Mouse (Mus musculus) MEL (cell line): ENCODE results near the gene Zp3. TPM values are rescaled to one million over a fixed set of nuclear protein-coding genes. Genes with fewer than 3 reads are reported as not detected.

Experiments
- DNase-seq: peaks from one replicate; pipeline ENCODE4 v3.0.0; 2011; ENCODE audit warnings: low read depth, low spot score
- H3K27ac ChIP-seq: 2 replicates; pipeline ENCODE4 v1.5.1; 2012; ENCODE audit warnings: low read depth, mild to moderate bottlenecking, control low read depth, low read length, moderate library complexity; ENCODE audit not compliant: control insufficient read depth
- H3K27me3 ChIP-seq, 2 experiments: fragments of 150-350 bp in 1 of 2; sonication (generic) in 1 of 2; 2 replicates each; pipeline ENCODE4 v1.6.1; 2012; ENCODE audit warnings: low read length in 2 of 2, mild to moderate bottlenecking in 2 of 2, improper control_type of control experiment in 1 of 2, moderate library complexity in 1 of 2; ENCODE audit not compliant: insufficient read depth in 2 of 2, control insufficient read depth in 1 of 2
- H3K36me3 ChIP-seq, 2 experiments: 2 replicates each; pipeline ENCODE4 v1.6.1; 2012 to 2014; ENCODE audit warnings: low read length in 2 of 2, improper control_type of control experiment in 1 of 2, inconsistent platforms in 1 of 2, mild to moderate bottlenecking in 1 of 2; ENCODE audit not compliant: insufficient read depth in 2 of 2, control insufficient read depth in 1 of 2
- H3K4me1 ChIP-seq, 2 experiments: fragments of 150-350 bp in 1 of 2; sonication (generic) in 1 of 2; 2 replicates each; pipeline ENCODE4 v1.6.1; 2012; ENCODE audit warnings: low read length in 2 of 2, improper control_type of control experiment in 1 of 2, mild to moderate bottlenecking in 1 of 2; ENCODE audit not compliant: insufficient read depth in 2 of 2, control insufficient read depth in 1 of 2
- H3K4me3 ChIP-seq, 2 experiments: fragments of 150-350 bp in 1 of 2; sonication (generic) in 1 of 2; 2 replicates each; pipeline ENCODE4 v1.5.1; 2012; ENCODE audit warnings: low read depth in 2 of 2, low read length in 2 of 2, mild to moderate bottlenecking in 2 of 2, moderate library complexity in 2 of 2, control low read depth in 1 of 2, improper control_type of control experiment in 1 of 2; ENCODE audit not compliant: control insufficient read depth in 1 of 2, insufficient read depth in 1 of 2
- H3K79me2 ChIP-seq: 2 replicates; pipeline ENCODE4 v1.6.1; 2012; ENCODE audit warnings: mild to moderate bottlenecking, low read length, moderate library complexity; ENCODE audit not compliant: control insufficient read depth, poor library complexity, insufficient read depth
- H3K9ac ChIP-seq: 2 replicates; pipeline ENCODE4 v1.6.1; 2012; ENCODE audit warnings: low read depth, mild to moderate bottlenecking, control low read depth, low read length, moderate library complexity; ENCODE audit not compliant: control insufficient read depth, poor library complexity, severe bottlenecking
- H3K9me3 ChIP-seq: fragments of 150-350 bp; sonication (generic); replicated peaks from 2 replicates; pipeline ENCODE4 v1.6.1; 2012; ENCODE audit warnings: mild to moderate bottlenecking, low read length, improper control_type of control experiment, moderate library complexity; ENCODE audit not compliant: insufficient read depth
- CTCF ChIP-seq, 3 experiments: IDR thresholded peaks in 2 of 3; conservative IDR thresholded peaks in 1 of 3; 2 replicates each; pipeline ENCODE4 v1.5.1; 2011 to 2012; ENCODE audit warnings: low read length in 3 of 3, low read depth in 2 of 3, mild to moderate bottlenecking in 2 of 3, improper control_type of control experiment in 1 of 3, inconsistent platforms in 1 of 3, mixed read lengths in 1 of 3, moderate library complexity in 1 of 3; ENCODE audit not compliant: control insufficient read depth in 1 of 3, insufficient read depth in 1 of 3, poor library complexity in 1 of 3, severe bottlenecking in 1 of 3
- EP300 ChIP-seq, 2 experiments: IDR thresholded peaks; 2 replicates each; pipeline ENCODE4 v1.6.1; 2011; ENCODE audit warnings: improper control_type of control experiment in 2 of 2, low read length in 2 of 2, low read depth in 1 of 2, mild to moderate bottlenecking in 1 of 2
- JUND ChIP-seq: IDR thresholded peaks from 2 replicates; pipeline ENCODE4 v1.6.1; 2011; ENCODE audit warnings: low read depth, mild to moderate bottlenecking, improper control_type of control experiment, low read length
- MAFK ChIP-seq: IDR thresholded peaks from 2 replicates; pipeline ENCODE4 v1.6.1; 2011; ENCODE audit warnings: low read depth, mild to moderate bottlenecking, low read length, improper control_type of control experiment, borderline replicate concordance
- MAX ChIP-seq: IDR thresholded peaks from 2 replicates; pipeline ENCODE4 v1.6.1; 2011; ENCODE audit warnings: low read length, improper control_type of control experiment
- MYC ChIP-seq: IDR thresholded peaks from 2 replicates; pipeline ENCODE4 v1.6.1; 2011; ENCODE audit warnings: low read depth, mild to moderate bottlenecking, low read length, improper control_type of control experiment, moderate library complexity
- NELFE ChIP-seq: IDR thresholded peaks from 2 replicates; pipeline ENCODE4 v1.6.1; 2011; ENCODE audit warnings: low read depth, low read length, improper control_type of control experiment
- POLR2A ChIP-seq, 2 experiments: IDR thresholded peaks; 2 replicates each; pipeline ENCODE4 v1.6.1; 2011 to 2012; ENCODE audit warnings: low read length in 2 of 2, mild to moderate bottlenecking in 2 of 2, control low read depth in 1 of 2, improper control_type of control experiment in 1 of 2, low read depth in 1 of 2, moderate library complexity in 1 of 2; ENCODE audit not compliant: control insufficient read depth in 1 of 2, insufficient read depth in 1 of 2, poor library complexity in 1 of 2
- POLR2AphosphoS5 ChIP-seq: IDR thresholded peaks from 2 replicates; pipeline ENCODE4 v1.6.1; 2012; ENCODE audit warnings: low read depth, borderline replicate concordance, mild to moderate bottlenecking, inconsistent platforms, low read length, moderate library complexity, mixed read lengths
- SMC3 ChIP-seq: IDR thresholded peaks from 2 replicates; pipeline ENCODE4 v1.6.1; 2011; ENCODE audit warnings: low read depth, low read length, improper control_type of control experiment
- TAL1 ChIP-seq: IDR thresholded peaks from 2 replicates; pipeline ENCODE4 v1.6.1; 2012; ENCODE audit warnings: mild to moderate bottlenecking, inconsistent platforms, low read length, moderate library complexity, mixed read lengths
- TBP ChIP-seq: IDR thresholded peaks from 2 replicates; pipeline ENCODE4 v1.8.0; 2011; ENCODE audit warnings: low read depth, low read length, improper control_type of control experiment
- TCF12 ChIP-seq: IDR thresholded peaks from 2 replicates; pipeline ENCODE4 v1.6.1; 2014; ENCODE audit warnings: low read depth, mild to moderate bottlenecking, inconsistent platforms, low read length, improper control_type of control experiment, moderate library complexity
- USF1 ChIP-seq: IDR thresholded peaks from 2 replicates; pipeline ENCODE4 v1.6.1; 2014; ENCODE audit warnings: low read depth, mild to moderate bottlenecking, inconsistent platforms, low read length, improper control_type of control experiment, moderate library complexity
- ZKSCAN1 ChIP-seq: IDR thresholded peaks from 2 replicates; pipeline ENCODE4 v1.6.1; 2012; ENCODE audit warnings: low read depth, mild to moderate bottlenecking, inconsistent platforms, low read length, improper control_type of control experiment, moderate library complexity
- polyA plus RNA-seq, 2 experiments: library from polyadenylated mRNA; stranded (reverse) in 1 of 2; unstranded in 1 of 2; fragments of >175 nt in 1 of 2; fragments of >200 nt in 1 of 2; gene quantifications; 2 replicates each; pipeline versions ENCODE4 v1.2.1 to v1.2.4; 2012; ENCODE audit warnings: low replicate concordance in 2 of 2, low read depth in 1 of 2; ENCODE audit not compliant: insufficient read length in 2 of 2, insufficient read depth in 1 of 2, missing spikeins in 1 of 2
- total RNA-seq: library from RNA; depleted of rRNA; stranded (reverse); fragments of 300-350 nt; gene quantifications from 2 replicates; pipeline ENCODE4 v1.2.3, GENCODE M21; 2012

Gene Zp3
- total and polyA plus RNA-seq, 3 experiments = not detected

GRCm38 (mm10) chr5:135934481-135935175, 45.3 kb upstream of the Zp3 start, which contains the start of gene Ywhag (continued):
- peak; percentile 70 for TF ChIP-seq TCF12

- peak; percentile 39; the same call in 1 of the 2 replicates for TF ChIP-seq TBP
- TF ChIP-seq EP300 (IDR thresholded peaks at IDR 0.05; ENCODE audit: low read depth in 1 of 2, low read length in 2 of 2) = peak in 1 of 2 experiments; percentile 2; a peak in 1 of 4 replicates
- no peak for TF ChIP-seq MYC
- TF ChIP-seq ZKSCAN1 = no peak
- TF ChIP-seq POLR2A (IDR thresholded peaks at IDR 0.05; ENCODE audit: control insufficient read depth in 1 of 2, insufficient read depth in 1 of 2, low read depth in 1 of 2, low read length in 2 of 2, poor library complexity in 1 of 2) = no peak; a peak in 1 of 4 replicates
- peak; percentile 34; the same call in 1 of the 2 replicates for TF ChIP-seq NELFE
- no peak for TF ChIP-seq SMC3
- no peak for TF ChIP-seq CTCF (IDR thresholded peaks at IDR 0.05 in 2 of 3, conservative IDR thresholded peaks at IDR 0.05 in 1 of 3; ENCODE audit: control insufficient read depth in 1 of 3, insufficient read depth in 1 of 3, low read depth in 2 of 3, low read length in 3 of 3, poor library complexity in 1 of 3, severe bottlenecking in 1 of 3)
- no peak for TF ChIP-seq MAX
- TF ChIP-seq, all 39 proteins: peak for 3
- peak overlapping the region; percentile 49 to 70 for H3K4me3 ChIP-seq
- peaks cover 4 to 24% of the 10 kb centered on the region in 2 experiments for H3K4me1 ChIP-seq
- peak overlapping the region; percentile 92 for H3K27ac ChIP-seq
- peak overlapping the region; percentile 92 for H3K9ac ChIP-seq
- DNase-seq = no peak
- H3K9me3 ChIP-seq = no peaks in the 10 kb centered on the region
- no peaks in the 10 kb centered on the region for H3K27me3 ChIP-seq
- H3K36me3 ChIP-seq = peaks cover 13 to 33% of the 10 kb centered on the region in 2 experiments
- H3K79me2 ChIP-seq = peaks cover 39% of the 10 kb centered on the region
These were observed 44.7 kb upstream of the Zp3 start for GRCm38 (mm10) chr5:135935176-135935523.

GRCm38 (mm10) chr5:135935641-135936190, 44.2 kb upstream of the Zp3 start:
- H3K4me3 ChIP-seq = peak overlapping the region in 1 of 2 experiments; percentile 49; a peak in 3 of 4 replicates
- no peak for DNase-seq
- peaks cover 4 to 20% of the 10 kb centered on the region in 2 experiments for H3K4me1 ChIP-seq
- TF ChIP-seq MAFK (no peak), POLR2AphosphoS5 (no peak), SMC3 (no peak), USF1 (no peak), CTCF (IDR thresholded peaks at IDR 0.05 in 2 of 3, conservative IDR thresholded peaks at IDR 0.05 in 1 of 3; ENCODE audit: control insufficient read depth in 1 of 3, insufficient read depth in 1 of 3, low read depth in 2 of 3, low read length in 3 of 3, poor library complexity in 1 of 3, severe bottlenecking in 1 of 3) (no peak), TAL1 (no peak), JUND (no peak)
- peak overlapping the region; percentile 92 for H3K27ac ChIP-seq
- H3K79me2 ChIP-seq = peaks cover 34% of the 10 kb centered on the region
- no peaks in the 10 kb centered on the region for H3K27me3 ChIP-seq
- peaks cover 8 to 27% of the 10 kb centered on the region in 2 experiments for H3K36me3 ChIP-seq
- no peaks in the 10 kb centered on the region for H3K9me3 ChIP-seq
- H3K9ac ChIP-seq = peak overlapping the region; percentile 92
